Mouse (Mus musculus) intestine, embryonic 16.5 days (tissue): ENCODE data around the gene Nnat. TPM values are rescaled to one million over a fixed set of nuclear protein-coding genes. Genes with fewer than 3 reads are reported as not detected.
"Not testable (repeated sequence)": the region's sequence is repeated elsewhere in the genome, so short reads cannot be mapped to it uniquely, and the experiment has no call there.

ENCODE experiments used
- ATAC-seq: fragments of 200-750 bp; cut with Nextera tagmentation; 2 replicates; pipeline ENCODE4 v1.8.0; 2017; ENCODE audit warnings: moderate TSS enrichment, moderate library complexity
- H3K27ac ChIP-seq: fragments of 300-500 bp; sonication (generic); 2 replicates; pipeline ENCODE4 v1.5.1; 2014; ENCODE audit warnings: mild to moderate bottlenecking, low read length
- H3K27me3 ChIP-seq: fragments of 300-500 bp; sonication (generic); replicated peaks from 2 replicates; pipeline ENCODE4 v1.6.1; 2014; ENCODE audit warnings: low read length, control low read depth, mixed read lengths; ENCODE audit not compliant: control insufficient read depth, insufficient read depth
- H3K36me3 ChIP-seq: fragments of 300-500 bp; sonication (generic); 2 replicates; pipeline ENCODE4 v1.6.1; 2014; ENCODE audit warnings: low read length, control low read depth; ENCODE audit not compliant: control insufficient read depth, insufficient read depth
- H3K4me1 ChIP-seq: fragments of 300-500 bp; sonication (generic); 2 replicates; pipeline ENCODE4 v1.6.1; 2014; ENCODE audit warnings: low read length, control low read depth, mixed read lengths; ENCODE audit not compliant: control insufficient read depth, insufficient read depth
- H3K4me2 ChIP-seq: fragments of 300-500 bp; sonication (generic); 2 replicates; pipeline ENCODE4 v1.6.1; 2014; ENCODE audit warnings: low read depth, low read length, control low read depth
- H3K4me3 ChIP-seq: fragments of 300-500 bp; sonication (generic); 2 replicates; pipeline ENCODE4 v1.5.1; 2014; ENCODE audit warnings: mild to moderate bottlenecking, low read length
- H3K9ac ChIP-seq: fragments of 300-500 bp; sonication (generic); 2 replicates; pipeline ENCODE4 v1.6.1; 2014; ENCODE audit warnings: low read depth, low read length
- H3K9me3 ChIP-seq: fragments of 300-500 bp; sonication (generic); 2 replicates; pipeline ENCODE4 v1.6.1; 2016; ENCODE audit warnings: low read length, control low read depth; ENCODE audit not compliant: control insufficient read depth
- WGBS: fragments of 180-500 bp; shearing (Covaris S2); extraction: QIAGEN DNeasy Blood & Tissue Kit; methylation state at CpG from one replicate; pipeline ENCODE4 v1.1.7; 2014; 5-methylcytosine and 5-hydroxymethylcytosine counted together
- polyA plus RNA-seq: library from polyadenylated mRNA; unstranded; fragments of >200 nt; fragmentation: Nextera tagmentation; extraction: Ambion mirVana; gene quantifications from 2 replicates; pipeline ENCODE4 v1.2.1, GENCODE M21; 2015

The Nnat gene
- polyA plus RNA-seq, 1 experiment from 2014 or later, result 323 TPM

GRCm38 (mm10) chr2:157569796-157570485 lies 10.1 kb downstream of the Nnat start:
- Histone ChIP-seq H3K9me3 (no peaks in the 10 kb centered on the region), H3K27ac (no peak overlapping the region), H3K36me3 (no peaks in the 10 kb centered on the region), H3K9ac (no peak overlapping the region), H3K4me2 (no peak overlapping the region), H3K27me3 (no peaks in the 10 kb centered on the region), H3K4me1 (peaks cover 9% of the 10 kb centered on the region; the same call in 1 of the 2 replicates), H3K4me3 (no peak overlapping the region)
- WGBS, result 69% methylated on average over 9 of the region's 9 CpGs
- no peak for ATAC-seq

- Histone ChIP-seq H3K27ac (no peak within 1 kb of the TSS), H3K27me3 (no peaks in the 10 kb centered on the region), H3K4me3 (no peak within 1 kb of the TSS), H3K4me1 (peaks cover 5% of the 10 kb centered on the region; the same call in 1 of the 2 replicates), H3K36me3 (no peaks in the 10 kb centered on the region), H3K9ac (no peak within 1 kb of the TSS), H3K9me3 (no peaks in the 10 kb centered on the region), H3K4me2 (no peak within 1 kb of the TSS)
- WGBS, result 9% methylated on average over 6 of the region's 6 CpGs
- ATAC-seq, result 0 out of 2 replicates have a peak, but pooled peaks have one; percentile 37
Measured at GRCm38 (mm10) chr2:157571224-157571832, 11.4 kb downstream of the Nnat start, which contains the start of gene Blcap. TSS of gene Blcap (minus strand) at chr2:157571274.

- 59% methylated on average over 2 of the region's 2 CpGs for WGBS
- Histone ChIP-seq H3K36me3 (no peaks in the 10 kb centered on the region), H3K4me1 (no peaks in the 10 kb centered on the region), H3K27me3 (no peaks in the 10 kb centered on the region), H3K9ac (no peak overlapping the region), H3K4me3 (no peak overlapping the region), H3K9me3 (no peaks in the 10 kb centered on the region), H3K4me2 (no peak overlapping the region), H3K27ac (no peak overlapping the region)
- no peak for ATAC-seq
Measured at GRCm38 (mm10) chr2:157572786-157573185, 12.9 kb downstream of the Nnat start.

GRCm38 (mm10) chr2:157585351-157585750 lies 25.5 kb downstream of the Nnat start:
- not testable (repeated sequence) for H3K4me3 ChIP-seq, H3K27ac ChIP-seq, H3K9me3 ChIP-seq, H3K4me1 ChIP-seq, H3K36me3 ChIP-seq, H3K9ac ChIP-seq, H3K4me2 ChIP-seq, H3K27me3 ChIP-seq, ATAC-seq
- 33% methylated on average over 7 of the region's 7 CpGs for WGBS

GRCm38 (mm10) chr2:157596876-157597566 lies 37.1 kb downstream of the Nnat start:
- Histone ChIP-seq H3K9ac (peak overlapping the region; percentile 14; the same call in 1 of the 2 replicates), H3K27ac (no peak overlapping the region), H3K9me3 (no peaks in the 10 kb centered on the region), H3K27me3 (no peaks in the 10 kb centered on the region), H3K4me1 (peaks cover 14% of the 10 kb centered on the region), H3K4me2 (no peak overlapping the region), H3K4me3 (peak overlapping the region; percentile 11), H3K36me3 (no peaks in the 10 kb centered on the region)
- ATAC-seq, result no peak
- WGBS, result 64% methylated on average over 22 of the region's 22 CpGs

- 35% methylated on average over 6 of the region's 6 CpGs for WGBS
- H3K27ac ChIP-seq, result peak overlapping the region; percentile 80
- 0 out of 2 replicates have a peak overlapping the region, but pooled peaks have one; percentile 9 for H3K4me2 ChIP-seq
- no peaks in the 10 kb centered on the region for H3K36me3 ChIP-seq
- peaks cover 19% of the 10 kb centered on the region for H3K4me1 ChIP-seq
- H3K9me3 ChIP-seq, result no peaks in the 10 kb centered on the region
- H3K4me3 ChIP-seq, result no peak overlapping the region
- peak; percentile 85 for ATAC-seq
- H3K9ac ChIP-seq, result 0 out of 2 replicates have a peak overlapping the region, but pooled peaks have one; percentile 29
- no peaks in the 10 kb centered on the region for H3K27me3 ChIP-seq
Measured at GRCm38 (mm10) chr2:157601435-157601839, 41.6 kb downstream of the Nnat start.

GRCm38 (mm10) chr2:157605025-157605675 lies 45.3 kb downstream of the Nnat start:
- peaks cover 33% of the 10 kb centered on the region for H3K4me1 ChIP-seq
- no peak overlapping the region for H3K4me2 ChIP-seq
- no peak overlapping the region for H3K9ac ChIP-seq
- peak; percentile 52; the same call in 1 of the 2 replicates for ATAC-seq
- no peak overlapping the region for H3K4me3 ChIP-seq
- H3K27ac ChIP-seq, result no peak overlapping the region
- WGBS, result 6% methylated on average over 18 of the region's 18 CpGs
- H3K36me3 ChIP-seq, result no peaks in the 10 kb centered on the region
- H3K9me3 ChIP-seq, result no peaks in the 10 kb centered on the region
- no peaks in the 10 kb centered on the region for H3K27me3 ChIP-seq

- Histone ChIP-seq H3K9me3 (no peaks in the 10 kb centered on the region), H3K36me3 (no peaks in the 10 kb centered on the region), H3K9ac (0 out of 2 replicates have a peak overlapping the region, but pooled peaks have one; percentile 24), H3K4me1 (peaks cover 19% of the 10 kb centered on the region), H3K4me3 (no peak overlapping the region), H3K27me3 (no peaks in the 10 kb centered on the region), H3K4me2 (no peak overlapping the region), H3K27ac (peak overlapping the region; percentile 81)
- WGBS, result 40% methylated on average over 9 of the region's 9 CpGs
- peak; percentile 75 for ATAC-seq
Measured at GRCm38 (mm10) chr2:157607542-157608236, 47.8 kb downstream of the Nnat start.
